Mouse (Mus musculus) testis, adult 10 weeks (tissue): Measurements from ENCODE around the gene Eprs. TPM values are rescaled to one million over a fixed set of nuclear protein-coding genes. Genes with fewer than 3 reads are reported as not detected.

Experiments
- polyA plus RNA-seq: library from polyadenylated mRNA; stranded (reverse); fragments of 350-450 nt; fragmentation: Illumina TruSeq; extraction: RNeasy Lipid Tissue Mini Kit (QIAGEN cat#74804); gene quantifications from one replicate; pipeline ENCODE4 v1.2.3, GENCODE M21; 2014; ENCODE audit warnings: low read depth, low replicate concordance

Gene Eprs
- polyA plus RNA-seq: 55.2 TPM

DNA sequence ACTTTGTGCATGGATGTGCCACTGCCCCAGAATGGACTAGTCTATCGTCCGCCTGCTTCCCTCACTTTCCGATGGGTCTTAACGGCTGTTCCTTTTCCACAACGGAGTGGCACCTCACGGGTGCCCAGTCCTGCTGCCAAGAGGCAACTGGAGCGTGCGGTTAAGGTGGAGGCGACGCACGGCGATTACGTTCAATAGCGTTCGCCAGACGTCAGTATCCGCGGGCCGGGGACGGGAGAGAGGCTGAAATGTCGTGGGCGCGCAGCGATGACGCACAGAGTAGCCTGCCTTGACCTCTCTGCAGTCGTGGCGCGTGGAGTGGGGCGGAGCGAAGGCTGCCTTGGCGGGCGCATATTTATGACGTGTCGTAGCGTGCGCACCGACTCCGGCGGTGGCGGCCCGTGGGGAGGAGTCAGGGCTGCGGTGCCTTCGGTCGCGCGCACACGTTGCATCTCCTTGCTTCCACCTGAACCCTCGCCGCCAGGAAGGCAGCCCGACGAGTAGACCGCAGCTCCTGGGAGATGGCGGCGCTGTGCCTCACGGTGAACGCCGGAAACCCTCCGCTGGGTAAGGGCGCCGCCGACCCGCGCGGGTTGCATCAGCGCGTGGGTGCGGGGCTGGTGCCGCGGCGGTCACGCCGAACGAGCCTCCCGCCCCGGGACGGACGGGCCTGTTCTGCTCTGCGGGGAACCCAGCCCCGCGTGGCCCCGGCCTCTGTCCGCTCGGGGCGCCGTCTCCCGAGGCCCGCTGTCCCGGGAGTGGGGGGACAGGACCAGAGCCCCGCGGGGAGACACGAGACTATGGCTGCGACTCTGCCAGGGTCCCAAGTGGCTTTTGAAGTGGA is at the start of gene Eprs:
Gene Eprs (plus strand): TSS at position 368 of the 844 bp plus-strand sequence.

DNA sequence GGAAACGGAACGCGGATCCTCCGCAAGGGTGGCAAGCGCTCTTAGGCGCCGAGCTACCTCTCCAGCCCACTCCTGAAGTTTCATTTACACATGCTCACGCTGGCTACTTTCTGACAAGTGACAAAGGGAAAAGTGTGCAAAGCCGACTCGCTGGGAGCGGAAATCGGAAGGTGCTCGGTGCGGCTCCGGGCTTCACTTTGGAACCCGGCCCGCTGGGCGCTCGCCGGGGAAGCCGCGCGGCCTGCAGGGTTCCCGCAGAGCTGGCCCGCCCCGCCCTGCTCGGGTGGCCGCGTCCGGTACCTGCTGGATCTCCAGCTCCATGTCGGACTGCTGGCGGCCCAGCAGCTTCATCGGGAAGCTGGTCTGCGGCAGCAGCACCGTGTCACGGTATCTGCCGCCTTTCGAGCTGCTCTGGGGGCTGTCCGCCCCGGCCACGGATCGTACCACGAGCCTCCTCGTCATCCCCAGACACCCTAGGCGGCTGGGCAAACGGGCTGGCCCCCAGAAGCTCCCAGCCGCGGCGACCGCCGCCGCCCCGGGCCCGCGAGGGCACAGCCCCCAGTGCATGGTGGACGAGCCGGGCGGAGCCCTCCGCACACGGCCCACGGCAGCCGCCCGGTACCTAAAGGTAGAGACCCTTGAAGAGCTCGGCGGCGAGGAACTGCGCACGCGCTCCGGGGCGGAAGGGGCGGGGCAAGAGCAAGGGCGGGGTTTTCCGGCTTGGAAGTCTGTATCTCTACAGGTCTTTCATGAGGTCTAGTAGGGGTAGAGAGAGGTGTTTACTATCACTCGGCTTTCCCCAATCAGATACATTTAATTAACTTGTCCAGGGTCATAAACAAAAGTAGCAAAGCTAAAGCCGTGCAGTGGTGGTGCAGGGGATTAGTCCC is 33.9 kb upstream of the Eprs start, which contains the start of gene Iars2:
Gene Iars2 (minus strand): TSS at position 676 of the 890 bp plus-strand sequence.

DNA sequence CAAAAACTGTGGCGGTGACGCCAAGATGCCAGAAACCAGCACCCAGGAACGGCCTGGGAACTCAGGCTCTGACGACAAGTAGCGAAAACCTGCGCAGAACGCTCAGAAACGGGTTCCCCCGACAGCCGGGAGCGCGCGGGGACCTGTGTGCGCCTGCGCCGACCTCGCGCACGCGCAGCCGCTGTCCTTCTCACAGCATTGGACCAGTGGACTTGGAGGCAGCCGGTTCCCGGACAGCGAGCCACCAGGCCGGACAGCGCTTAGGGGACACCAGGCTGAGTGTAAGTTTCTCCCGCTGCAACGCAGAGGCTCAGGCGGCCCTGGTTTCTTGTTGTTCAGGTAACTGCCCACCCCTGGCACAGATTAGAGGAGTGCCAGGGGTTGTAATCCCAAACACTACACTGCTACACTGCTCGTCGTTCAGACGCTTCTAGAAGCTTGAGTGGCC is 30.8 kb upstream of the Eprs start, which contains the start of gene Bpnt1:
Gene Bpnt1 (plus strand): TSS at position 167 of the 448 bp plus-strand sequence.

DNA sequence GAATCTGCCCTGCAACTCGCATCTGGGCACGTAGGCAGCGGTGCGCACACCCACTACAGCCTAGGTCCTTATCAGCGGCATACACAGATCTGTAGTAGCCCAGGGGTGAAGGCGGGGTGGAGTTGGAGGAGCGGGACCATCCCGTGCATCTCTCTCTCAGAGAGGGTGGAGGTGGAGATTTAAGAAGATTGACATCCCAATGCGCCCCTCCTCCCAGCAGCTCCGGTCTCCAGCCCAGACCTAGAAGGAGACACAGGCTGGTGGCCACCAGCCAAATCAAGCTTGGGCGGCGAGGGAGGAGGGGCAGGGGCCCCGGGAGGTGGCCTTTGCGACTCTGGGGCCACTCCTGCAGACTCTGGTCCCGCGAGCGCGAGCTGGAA is 91.7 kb downstream of the Eprs start, which contains the start of gene Slc30a10:
Gene Slc30a10 (plus strand): TSS at position 274 of the 380 bp plus-strand sequence.

Other genes with a start within 250 kb of the Eprs start
- gene Rab3gap2, start 158.9 kb upstream of the Eprs start, polyA plus RNA-seq: 16.0 TPM
- 14.6 TPM for gene Iars2, start 33.6 kb upstream of the Eprs start, polyA plus RNA-seq
- 22.0 TPM for gene Bpnt1, start 30.9 kb upstream of the Eprs start, polyA plus RNA-seq
- gene Slc30a10, start 91.8 kb downstream of the Eprs start, polyA plus RNA-seq: not detected